Mouse (Mus musculus) liver (tissue): ENCODE measurements around the gene Gm2026.
"Not testable (repeated sequence)": the region's sequence is repeated elsewhere in the genome, so short reads cannot be mapped to it uniquely, and the experiment has no call there.

Experiments used
- DNase-seq: peaks from one replicate; pipeline ENCODE4 v3.0.0-alpha.2; 2020; ENCODE audit warnings: mixed read lengths

Gene Gm2026

GRCm38 (mm10) chr2:175965031-175965430 is at the start of gene Gm2026:
Gene Gm2026, plus strand, starts transcription at chr2:175965331.
- not testable (repeated sequence) for DNase-seq

DNA sequence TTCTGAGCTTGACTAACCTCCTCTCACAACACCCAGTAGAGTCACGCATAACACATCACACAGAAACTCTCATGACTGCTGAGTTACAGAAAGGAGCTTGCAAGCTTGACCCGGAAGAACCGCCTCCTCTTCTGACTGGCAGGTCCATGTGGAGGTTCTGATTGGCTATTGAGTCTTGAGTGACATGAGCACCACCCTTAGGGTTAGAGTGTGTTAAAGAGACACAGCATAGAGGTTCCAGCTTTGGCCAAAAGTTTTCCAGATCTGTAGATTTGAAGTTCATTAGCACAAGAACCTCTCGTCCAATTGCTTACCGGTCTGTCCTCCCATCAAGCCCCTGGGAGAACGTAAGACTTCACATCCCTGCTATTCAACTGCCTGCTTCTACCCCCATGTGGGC is 34.1 kb upstream of the Gm2026 start, which contains the start of gene Zfp966:
Gene Zfp966, minus strand, starts transcription at position 101 of the 400 bp plus-strand sequence.
- DNase-seq = not testable (repeated sequence)
